Mouse (Mus musculus) natural killer cell, adult 2 months (primary cell): Measurements from ENCODE around the gene Slc41a3.

Experiments used
- DNase-seq, 2 experiments: peaks; one replicate each; pipeline ENCODE4 v3.0.0; 2022; ENCODE audit warnings: low spot score in 2 of 2

Slc41a3 gene

DNA sequence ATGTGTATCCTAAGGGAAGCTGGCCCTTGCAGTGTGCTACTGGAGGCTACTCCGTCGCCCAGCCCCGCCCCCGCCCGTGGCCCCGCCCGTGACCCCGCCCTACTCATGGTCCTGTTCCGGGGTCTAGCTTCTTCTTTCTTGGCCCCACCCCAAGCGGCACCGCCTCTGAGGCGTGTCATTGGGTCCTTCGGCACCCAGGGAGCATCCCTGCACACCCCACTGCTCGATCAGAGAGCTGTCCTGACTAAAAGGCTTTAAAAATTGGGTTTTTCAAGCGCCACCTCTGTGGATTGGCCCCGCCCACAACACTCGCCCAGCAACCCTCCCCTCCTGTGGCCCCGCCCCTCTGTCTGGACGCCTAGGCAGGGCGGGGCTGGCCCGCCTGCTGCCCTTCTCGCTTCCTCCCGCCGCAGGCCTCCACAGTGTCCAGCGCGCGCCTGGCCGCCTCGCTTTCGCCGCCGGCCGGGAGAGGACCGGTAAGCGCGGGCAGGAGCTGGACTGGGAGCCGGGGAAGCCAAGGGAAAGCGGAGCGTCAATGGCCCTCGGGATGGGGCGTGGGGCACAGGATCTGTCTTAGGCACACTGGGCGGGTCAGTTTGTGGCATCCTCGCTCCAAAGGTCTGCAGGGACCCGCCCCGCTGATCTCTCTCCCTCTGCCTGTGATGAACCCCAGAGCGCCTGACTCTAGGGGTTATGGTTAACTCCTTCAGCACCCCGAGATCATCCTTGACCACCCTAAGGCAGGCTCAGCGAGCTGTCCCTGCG, at the start of gene Slc41a3:
Gene Slc41a3, plus strand, starts transcription at position 193 of the 765 bp plus-strand sequence.
- peak; percentile 89 for DNase-seq

DNA sequence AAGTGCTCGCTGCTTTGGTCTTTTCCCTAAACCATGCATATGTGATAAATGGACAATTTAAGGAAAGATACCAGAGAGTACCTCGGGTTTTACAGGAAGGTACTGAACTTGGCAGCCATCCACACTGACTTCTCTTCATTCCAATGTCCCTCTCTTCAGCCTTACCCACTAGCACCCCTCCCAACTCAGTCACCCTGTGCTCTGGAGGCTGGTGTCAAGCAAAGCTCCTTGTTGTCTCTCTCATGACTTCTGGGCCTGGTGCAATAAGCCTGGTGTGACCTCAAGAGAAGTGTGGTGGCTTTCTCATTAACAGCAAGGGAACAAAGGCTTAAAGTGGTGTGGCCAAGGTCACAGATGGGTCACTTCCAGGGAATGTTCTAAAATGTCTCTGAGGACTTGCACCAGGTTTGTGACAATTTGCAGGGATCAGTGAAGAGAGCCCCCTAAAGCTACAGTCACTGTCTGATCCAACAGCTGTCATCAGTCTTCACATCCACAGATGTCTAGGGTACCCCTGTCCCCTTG, 47.9 kb upstream of the Slc41a3 start:
- no peak for DNase-seq

DNA sequence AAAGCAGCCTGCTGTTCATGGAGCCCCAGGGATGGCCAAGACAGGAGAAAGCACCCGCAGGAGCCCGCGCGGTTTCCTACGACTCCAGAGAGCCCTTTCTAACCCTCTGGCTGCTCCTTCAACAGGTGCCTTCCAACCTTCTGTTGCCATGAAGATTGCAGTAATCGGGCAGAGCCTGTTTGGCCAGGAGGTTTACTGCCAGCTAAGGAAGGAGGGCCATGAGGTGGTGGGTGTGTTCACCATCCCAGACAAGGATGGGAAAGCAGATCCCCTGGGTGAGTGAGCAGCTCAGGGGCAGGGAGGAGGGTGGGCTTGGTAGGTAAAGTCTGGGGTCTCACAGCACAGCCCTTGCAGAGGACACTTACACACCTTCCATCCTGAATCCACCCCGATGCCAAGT, 47.4 kb upstream of the Slc41a3 start:
- no peak for DNase-seq

DNA sequence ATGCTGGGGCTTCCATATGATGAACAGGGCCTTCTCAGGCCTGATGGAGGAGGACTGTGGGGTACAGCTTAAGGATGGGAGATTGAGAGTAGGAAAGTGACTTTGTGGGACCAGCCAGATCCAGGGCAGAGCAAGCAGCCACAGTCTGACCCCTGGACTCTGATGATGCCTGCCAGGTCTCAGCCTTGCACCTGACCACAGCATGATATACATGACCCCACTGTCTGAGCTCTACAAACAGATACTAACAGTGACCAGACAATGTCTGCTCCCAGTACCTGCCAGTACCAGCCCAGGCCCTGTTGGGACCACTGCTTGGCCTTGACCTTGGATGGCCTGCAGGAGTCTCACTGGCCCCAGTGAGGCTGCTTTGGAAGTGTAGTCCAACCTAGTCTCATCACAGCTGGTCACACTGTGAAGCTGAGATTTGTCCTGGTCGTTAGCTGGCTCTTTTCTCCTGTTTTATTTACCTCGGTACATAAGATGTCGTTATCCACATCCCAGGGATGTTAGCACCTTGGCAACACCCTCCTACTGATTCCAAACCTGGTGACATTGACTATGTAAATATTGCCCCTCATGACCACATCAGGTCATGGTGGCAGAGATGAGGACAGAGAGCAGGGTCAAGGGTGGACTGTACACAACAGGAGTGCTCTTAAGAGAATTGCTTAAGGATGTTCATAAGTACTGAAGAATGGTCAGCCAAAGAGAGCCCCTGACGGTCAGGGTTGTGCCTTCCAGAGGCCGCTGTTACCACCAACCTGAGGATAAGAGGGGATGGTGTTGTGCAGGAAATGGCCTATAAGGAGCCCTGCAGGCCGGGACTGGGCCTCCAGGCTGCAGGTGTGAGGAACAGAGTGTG, 46.5 kb upstream of the Slc41a3 start:
- no peak for DNase-seq

DNA sequence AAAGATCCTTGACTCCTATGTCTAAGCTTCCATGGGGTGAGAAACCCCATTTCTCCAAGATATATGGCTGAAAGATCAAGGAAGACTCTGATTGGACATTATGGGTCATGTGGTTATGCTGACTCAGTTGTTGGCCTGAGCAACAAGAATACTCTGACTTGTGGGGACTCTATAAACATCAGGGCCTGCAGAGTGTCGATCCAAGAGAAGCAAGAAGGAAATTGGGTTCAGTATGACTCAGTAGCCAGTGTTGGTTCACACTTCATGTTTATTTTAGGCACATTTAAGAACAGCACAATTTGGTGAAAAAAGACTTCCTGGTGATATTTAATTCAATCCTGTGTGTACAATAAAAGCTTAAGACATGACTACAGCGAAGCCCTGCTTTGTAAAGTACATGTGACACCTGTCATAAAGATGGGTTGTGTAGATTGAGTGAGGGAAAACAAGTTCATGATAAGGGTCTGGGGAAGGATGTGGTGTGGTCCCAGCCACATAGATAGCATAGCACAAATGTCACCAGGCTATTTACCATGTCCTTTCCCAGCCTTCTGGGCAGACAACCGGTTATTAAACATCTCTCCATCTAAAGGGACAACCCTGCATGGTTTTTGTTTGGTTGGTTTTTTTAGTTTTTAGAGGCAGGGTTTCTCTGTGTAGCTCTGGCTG, 44.0 kb upstream of the Slc41a3 start:
- DNase-seq: peak in 1 of 2 experiments; percentile 11

DNA sequence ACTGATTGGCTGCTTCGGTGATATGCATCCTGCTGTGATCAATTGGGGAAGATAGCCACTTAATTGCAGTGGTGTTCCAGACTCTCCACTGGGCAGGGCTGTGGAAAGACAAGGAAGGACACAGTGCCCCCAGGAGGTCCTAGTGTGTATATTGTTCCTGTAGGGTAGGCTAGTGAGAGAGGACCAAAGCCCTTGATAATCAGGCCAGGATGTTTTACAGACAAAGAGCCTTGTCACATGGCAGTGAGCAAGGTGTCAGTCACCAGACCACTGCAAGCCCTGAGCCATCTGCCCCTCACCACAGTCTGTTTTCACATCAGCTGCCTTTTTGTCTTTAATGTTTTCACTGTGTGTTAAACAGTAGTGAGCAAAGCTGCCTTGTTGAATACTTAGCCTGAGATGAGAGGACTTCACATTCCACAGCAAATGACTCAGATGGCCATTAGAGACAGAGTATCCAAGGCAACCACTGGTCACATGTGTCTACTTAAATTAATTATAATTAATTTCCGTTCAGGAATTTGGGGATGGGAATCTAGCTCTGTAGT, 43.2 kb upstream of the Slc41a3 start:
- peak in 1 of 2 experiments; percentile 28 for DNase-seq

DNA sequence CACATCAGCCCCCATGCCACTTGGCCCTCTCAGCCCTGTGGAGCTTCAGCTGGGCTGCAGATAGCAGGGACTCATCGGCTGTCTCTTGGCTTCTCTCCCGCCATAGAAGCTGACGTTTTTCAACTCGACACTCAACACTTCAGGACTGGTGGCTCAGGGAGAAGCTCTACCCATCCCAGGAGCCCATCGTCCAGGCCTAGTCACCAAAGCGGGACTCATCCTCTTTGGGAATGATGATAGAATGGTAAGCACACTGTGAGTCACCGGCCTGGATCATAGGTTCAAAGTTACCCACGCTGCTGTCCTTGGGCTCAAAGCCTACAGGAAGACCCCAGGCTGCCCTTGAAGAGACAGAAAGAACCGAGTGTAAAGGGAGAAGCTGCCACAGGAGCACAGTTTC, 40.3 kb upstream of the Slc41a3 start:
- DNase-seq: no peak

DNA sequence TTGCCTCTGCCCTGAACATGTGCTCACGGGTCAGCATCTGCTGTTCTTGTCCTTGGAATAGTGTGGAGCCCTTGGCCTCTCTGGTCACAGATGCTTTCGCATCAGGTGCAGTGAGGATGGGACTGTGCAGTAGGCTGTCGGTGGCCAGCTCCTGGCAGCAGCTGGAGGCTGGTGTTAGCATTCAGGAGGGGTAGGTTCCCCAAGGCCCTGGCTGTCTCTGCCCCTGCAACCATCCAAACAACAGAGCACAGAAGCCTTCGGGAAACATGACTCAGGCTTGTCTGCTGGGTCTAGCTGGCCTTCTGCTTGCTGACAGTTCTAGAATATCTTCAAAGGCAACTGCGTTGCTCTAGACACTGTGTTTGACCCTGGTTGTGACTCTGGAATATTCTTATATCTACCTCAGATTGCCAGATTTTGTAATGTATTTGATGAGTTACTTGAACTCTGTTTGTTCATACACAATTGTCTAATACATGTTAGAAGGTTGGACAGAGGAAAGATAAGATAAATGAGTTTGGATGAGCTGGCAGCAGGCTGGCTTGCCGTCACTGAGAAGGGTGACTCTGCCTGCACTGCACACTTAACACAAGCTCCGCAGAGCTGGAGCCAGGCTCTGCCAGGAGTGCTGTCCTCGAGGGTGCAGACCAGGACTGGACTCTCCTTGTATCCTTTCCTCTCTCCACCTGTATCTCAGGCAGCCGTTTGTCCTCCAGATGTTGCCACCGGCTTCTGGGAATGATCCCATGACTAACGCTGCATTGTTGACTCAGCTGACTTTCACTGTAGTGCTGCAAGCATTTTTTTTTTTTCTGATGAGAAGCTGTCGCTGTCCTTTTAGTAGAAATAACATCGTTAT, 38.9 kb upstream of the Slc41a3 start:
- DNase-seq: no peak

DNA sequence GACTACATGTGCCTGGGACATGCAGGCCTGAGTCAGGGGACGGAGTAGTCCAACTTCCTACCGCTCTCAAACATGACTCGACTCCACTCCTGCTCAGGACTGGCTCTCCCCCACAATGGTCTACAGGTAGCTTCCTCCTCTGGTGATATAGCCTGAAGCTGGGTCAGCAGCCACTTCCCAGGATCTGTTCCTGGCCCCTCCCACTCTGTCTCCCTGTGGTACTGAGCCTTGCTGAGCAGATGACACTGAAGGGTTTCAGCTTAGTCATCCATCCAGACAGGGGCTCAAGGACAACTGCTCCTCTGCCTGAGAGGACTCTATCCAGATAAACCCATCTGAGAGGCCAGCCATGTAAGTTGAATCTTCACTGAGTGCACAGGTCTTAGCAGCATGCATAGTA, 37.0 kb upstream of the Slc41a3 start:
- DNase-seq: no peak

DNA sequence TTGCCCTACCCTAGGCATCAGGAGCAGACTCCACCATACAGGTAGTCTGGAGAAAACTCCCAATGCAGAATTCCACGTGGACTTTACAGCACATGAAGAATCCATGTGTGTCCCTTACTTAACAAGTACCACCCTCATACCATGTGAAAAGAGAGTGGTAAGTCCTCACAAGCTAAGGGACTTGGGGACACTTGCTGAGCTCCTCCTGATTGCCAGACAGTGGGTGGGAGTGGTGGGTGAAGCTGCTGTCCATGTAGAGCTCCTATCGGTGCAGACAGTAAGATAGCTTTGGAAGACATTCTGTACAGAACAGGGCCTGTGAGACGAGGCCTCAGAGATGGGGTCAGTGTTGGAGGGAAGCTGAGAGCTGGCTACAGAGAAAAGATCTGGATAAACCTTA, 36.6 kb upstream of the Slc41a3 start:
- no peak for DNase-seq

DNA sequence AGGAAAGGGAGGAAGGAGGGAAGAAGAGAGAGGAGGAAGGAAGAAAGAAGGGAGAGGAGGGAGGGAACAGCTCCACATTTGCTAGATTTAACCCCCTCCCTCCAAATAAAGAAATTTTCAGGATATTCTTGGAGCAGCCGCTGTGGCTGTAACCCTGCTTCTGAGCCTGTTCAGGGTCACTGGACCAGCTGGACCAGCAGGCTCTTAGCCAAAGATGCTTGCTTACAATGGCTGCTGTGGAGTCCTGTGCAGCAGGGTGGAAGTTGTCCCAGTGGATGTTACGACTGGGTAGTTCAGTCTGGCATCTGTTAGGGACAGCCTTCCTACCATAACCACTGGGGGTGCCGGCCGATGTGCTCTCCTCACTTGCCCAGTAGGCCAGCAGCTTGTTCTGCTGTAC, 35.8 kb upstream of the Slc41a3 start:
- no peak for DNase-seq

DNA sequence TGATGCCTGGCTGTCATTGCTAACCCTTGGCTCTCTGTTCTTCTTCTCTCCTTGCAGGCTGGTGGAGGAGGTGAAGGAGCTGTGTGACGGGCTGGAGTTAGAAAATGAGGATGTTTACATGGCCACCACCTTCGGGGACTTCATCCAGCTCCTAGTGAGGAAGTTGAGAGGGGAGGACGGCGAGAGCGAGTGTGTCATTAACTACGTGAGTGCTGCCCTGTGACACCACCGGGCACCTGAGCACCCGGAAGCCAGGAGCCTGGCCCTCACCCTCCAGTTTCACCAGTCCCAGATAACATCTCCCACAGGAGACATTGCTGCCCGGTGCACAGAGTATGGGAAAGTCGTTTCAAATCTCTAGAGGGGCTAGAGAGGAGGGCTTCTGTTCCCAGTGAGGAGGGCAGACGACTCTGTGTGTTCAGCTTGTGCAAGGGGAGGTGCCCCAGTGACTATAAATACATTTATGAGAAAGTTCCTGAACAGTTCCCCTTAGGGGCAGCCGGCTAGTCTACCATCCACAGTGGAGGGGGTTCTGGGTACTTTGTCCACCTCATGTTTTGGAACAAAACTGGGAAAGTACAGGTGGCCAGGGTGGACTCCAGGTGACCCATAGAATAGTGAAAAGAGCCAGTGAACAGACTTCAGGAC, 34.7 kb upstream of the Slc41a3 start:
- DNase-seq: no peak

DNA sequence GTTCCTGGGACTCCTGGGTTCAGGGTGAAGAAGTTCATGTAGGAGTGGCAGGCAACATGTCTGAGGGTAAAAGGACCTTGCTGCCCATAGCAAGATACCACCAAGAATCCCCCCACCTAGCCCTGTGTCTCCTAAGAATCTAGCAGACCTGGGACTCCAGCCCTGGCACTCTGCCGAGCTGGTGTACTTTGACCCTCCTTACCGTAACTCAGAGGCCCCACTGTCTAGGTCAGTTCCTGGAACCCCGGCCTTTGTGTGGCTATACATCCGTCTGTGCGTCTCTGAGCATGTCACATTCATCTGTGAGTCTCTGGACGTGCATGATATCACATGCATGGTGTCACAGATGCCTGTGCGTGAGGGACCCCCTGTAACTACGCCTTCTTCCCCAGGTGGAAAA, 34.1 kb upstream of the Slc41a3 start:
- no peak for DNase-seq

DNA sequence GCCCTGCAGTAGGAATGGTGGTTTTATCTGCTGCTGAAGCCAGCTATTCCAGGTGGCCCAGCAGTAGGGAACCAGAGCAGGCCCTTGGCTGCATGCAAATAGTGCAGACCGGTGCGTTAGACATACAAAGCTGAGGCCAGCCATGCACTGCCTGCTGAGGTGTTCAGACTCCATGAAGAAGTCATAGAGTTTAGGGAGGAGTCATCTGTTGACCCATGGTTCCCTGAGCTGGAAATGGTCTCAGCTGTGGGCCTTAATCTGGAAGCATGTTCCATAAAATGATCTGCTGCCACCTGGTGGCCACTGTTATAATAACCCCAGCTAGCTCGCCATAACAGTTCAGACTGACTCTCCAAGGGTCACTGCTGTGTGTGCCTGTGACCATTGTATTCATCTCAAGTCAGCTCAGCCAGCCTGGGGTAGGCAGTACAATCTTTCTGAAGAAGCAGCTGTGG, 29.2 kb upstream of the Slc41a3 start:
- DNase-seq: peak; percentile 34 to 56

DNA sequence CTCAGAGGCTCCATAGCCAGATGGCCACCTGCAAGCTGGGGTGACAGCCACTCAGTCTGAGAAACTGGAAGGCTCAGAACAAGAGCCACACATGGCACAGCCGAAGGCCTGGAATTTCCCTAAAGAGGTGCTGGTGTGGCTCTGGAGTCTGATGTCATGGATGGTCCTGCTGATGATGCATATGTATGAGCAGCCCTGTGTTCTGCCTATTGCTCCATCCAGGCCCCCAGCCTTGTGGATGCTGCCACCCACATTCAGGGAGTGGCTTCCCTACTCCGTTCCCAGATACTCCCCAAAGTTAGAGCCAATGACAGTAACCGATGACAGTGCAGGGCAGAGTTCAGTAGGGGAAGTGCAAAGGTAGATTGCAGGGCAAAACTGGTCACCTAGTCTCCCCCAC, 26.4 kb upstream of the Slc41a3 start:
- no peak for DNase-seq

DNA sequence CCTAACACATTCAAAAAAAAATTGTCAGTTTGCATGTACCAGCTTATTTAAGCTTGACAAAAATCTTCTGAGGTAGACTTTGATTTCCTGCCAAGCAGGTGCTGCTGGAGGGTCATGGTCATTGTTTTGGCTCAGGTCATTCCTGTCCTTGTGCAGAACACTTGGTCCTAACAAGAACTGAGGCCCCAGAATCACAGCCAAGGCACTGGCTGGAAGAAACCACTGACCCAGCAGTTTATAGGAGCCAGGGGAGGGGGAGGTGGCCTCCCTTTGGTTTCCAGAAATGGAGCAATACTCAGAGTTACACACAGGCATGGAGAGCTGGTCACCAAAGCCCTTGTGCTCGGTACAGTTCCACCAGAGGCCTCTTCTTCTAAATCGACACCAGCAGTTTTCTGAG, 22.2 kb upstream of the Slc41a3 start:
- no peak for DNase-seq

DNA sequence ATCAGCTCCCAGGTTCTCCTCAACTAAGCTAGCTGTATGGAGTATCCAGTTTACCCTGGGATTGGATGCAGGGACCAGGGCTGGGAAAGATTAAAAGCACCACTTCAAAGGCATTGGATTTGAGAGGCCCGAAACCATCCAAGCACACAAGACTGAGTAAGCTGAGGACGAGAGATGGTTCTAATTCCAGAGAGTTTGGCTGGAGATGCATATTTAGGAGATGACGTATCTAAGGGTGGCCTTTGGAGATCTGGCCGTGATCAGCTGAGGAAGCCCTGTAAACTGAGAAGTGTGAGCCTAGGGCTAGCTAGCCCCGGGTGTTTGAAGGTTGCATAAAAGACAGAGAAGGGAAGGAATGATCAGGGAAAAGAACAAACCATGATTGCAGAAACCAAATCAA, 16.4 kb upstream of the Slc41a3 start:
- no peak for DNase-seq

DNA sequence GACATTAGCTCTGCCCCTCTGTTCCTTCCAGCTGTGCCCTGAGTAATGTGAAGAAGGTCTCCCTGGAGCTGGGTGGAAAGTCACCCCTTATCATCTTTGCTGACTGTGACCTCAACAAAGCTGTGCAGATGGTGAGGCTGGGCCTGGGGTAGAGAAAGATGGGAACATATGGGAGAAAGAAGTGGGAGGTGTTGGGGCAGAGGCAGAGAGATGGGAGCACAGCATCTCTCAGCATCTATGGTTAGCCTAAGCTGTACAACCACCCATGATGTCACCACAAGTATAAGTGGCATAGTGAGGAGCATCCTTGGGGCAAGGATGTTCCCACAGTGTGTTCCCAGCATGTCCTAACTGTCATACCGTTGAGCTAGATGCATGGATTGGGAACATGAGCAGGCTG, 13.8 kb upstream of the Slc41a3 start:
- no peak for DNase-seq

DNA sequence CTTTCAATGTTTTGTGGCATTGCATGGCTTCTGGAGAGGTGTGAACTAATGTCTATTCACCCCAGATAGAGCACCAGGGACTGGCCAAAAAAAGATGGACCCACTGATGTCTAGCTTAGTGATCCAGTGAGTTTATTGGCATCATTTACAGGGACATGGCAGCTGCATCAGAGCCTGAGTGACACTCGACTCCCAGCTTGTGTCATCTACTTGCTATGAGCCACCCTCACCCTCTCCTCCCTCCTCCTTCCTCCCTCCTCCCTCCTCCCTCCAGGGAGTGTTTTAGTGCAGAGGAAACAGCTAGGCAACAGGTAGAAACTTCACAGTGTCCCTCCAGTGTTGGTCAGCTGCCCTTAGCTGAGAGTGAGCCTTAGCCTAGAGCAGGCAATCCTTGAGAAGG, 9.6 kb upstream of the Slc41a3 start:
- DNase-seq: no peak

DNA sequence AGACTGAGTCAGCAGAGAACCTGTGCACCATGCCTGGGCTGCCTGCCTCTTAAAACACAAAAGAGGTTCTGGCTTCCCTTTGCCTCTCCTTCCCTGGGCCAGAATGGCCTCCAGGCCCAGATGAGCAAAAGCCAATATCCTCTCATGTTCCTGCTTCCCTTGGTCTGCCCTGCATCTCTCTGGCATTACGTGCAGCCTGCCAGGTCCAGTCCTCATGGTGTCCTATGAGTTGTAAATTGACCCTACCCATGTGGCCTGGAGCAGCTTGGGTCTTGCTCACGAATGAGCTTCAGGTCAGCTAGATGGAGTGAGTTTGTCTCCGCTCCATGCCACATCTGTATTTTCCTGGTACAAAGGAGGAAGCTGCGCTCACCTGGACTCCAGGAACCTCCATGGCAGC, 7.5 kb upstream of the Slc41a3 start:
- DNase-seq: no peak
